Mouse (Mus musculus): Measurements from ENCODE around the gene Scgb1a1. TPM values are rescaled to one million over a fixed set of nuclear protein-coding genes. Genes with fewer than 3 reads are reported as not detected.

The Scgb1a1 gene
- polyA plus RNA-seq, 1 experiment from 2014 or later = not detected

- ATAC-seq (replicated peaks; ENCODE audit: low FRiP score) = no peak
Measured at GRCm38 (mm10) chr19:9065621-9066561, 21.9 kb downstream of the Scgb1a1 start.

DNA sequence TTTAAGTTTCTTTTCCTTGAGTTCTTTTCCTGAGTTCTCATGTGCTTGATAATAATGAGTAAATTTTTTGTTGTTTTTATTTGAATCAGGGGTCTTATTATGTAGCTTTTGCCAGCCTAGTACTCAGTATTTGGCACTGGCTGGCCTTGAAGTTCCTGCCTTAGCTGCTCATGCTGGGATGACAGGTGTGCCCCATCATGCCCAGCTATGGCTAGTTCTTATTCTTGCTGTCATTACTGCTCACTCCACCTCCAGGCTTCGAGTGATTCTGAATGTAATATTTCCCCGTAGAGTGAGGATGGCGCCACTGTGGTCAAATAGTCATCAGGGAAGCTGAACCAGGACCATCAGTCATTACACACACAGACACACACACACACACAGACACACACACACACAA lies 23.9 kb downstream of the Scgb1a1 start:
- DNase-seq (ENCODE audit: low spot score) = no peak
- 91% methylated on average over 3 of the region's 3 CpGs for WGBS
- H3K9me3 ChIP-seq (ENCODE audit: control insufficient read depth, low read length) = no peaks in the 10 kb centered on the region
- no peak overlapping the region for H3K4me2 ChIP-seq
- H3K4me3 ChIP-seq (ENCODE audit: low read depth, low read length) = no peak overlapping the region
- peaks cover 3% of the 10 kb centered on the region; the same call in 1 of the 2 replicates for H3K4me1 ChIP-seq (replicated peaks; ENCODE audit: control insufficient read depth, insufficient read depth, low read length)
- no peaks in the 10 kb centered on the region for H3K27me3 ChIP-seq (replicated peaks; ENCODE audit: control insufficient read depth, insufficient read depth, low read length)
- no peak overlapping the region for H3K27ac ChIP-seq (ENCODE audit: low read depth, low read length)
- ATAC-seq (replicated peaks; ENCODE audit: low FRiP score) = no peak
- H3K9ac ChIP-seq (ENCODE audit: low read depth, low read length) = no peak overlapping the region
- no peaks in the 10 kb centered on the region for H3K36me3 ChIP-seq (ENCODE audit: control insufficient read depth, insufficient read depth, low read length)

More at GRCm38 (mm10) chr19:9065621-9066561, 21.9 kb downstream of the Scgb1a1 start:
- Histone ChIP-seq H3K4me1 (replicated peaks; ENCODE audit: control insufficient read depth, insufficient read depth, low read length) (peaks cover 10% of the 10 kb centered on the region), H3K27me3 (replicated peaks; ENCODE audit: control insufficient read depth, insufficient read depth, low read length) (no peaks in the 10 kb centered on the region), H3K9me3 (ENCODE audit: control insufficient read depth, low read length) (no peaks in the 10 kb centered on the region), H3K27ac (ENCODE audit: low read depth, low read length) (no peak overlapping the region), H3K9ac (ENCODE audit: low read depth, low read length) (no peak overlapping the region), H3K4me3 (ENCODE audit: low read depth, low read length) (no peak overlapping the region), H3K36me3 (ENCODE audit: control insufficient read depth, insufficient read depth, low read length) (no peaks in the 10 kb centered on the region), H3K4me2 (no peak overlapping the region)
- no peak for DNase-seq (ENCODE audit: low spot score)
- 54% methylated on average over 9 of the region's 9 CpGs for WGBS

DNA sequence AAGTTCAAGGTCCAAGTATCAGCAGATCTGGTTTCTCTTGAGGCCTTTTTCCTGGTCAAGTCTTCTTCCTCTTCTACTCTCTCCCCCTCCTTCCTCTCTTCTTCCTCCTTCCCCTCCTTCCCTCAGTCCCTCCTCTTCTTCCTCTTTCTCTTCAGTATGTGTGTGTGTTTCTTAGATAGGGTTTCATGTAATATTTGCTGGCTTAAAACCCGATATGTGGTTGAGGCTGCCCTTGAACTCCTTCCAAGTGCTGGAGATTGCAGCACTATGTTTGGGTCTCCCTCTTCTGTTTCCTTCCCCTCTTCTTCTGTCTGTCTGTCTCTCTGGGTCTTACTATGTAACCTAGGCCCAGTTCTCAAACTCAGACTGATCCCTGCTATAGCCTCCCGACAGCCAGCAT lies 24.9 kb downstream of the Scgb1a1 start:
- Histone ChIP-seq H3K4me2 (no peak overlapping the region), H3K27ac (ENCODE audit: low read depth, low read length) (no peak overlapping the region), H3K36me3 (ENCODE audit: control insufficient read depth, insufficient read depth, low read length) (no peaks in the 10 kb centered on the region), H3K4me3 (ENCODE audit: low read depth, low read length) (no peak overlapping the region), H3K9me3 (ENCODE audit: control insufficient read depth, low read length) (no peaks in the 10 kb centered on the region), H3K9ac (ENCODE audit: low read depth, low read length) (no peak overlapping the region), H3K4me1 (replicated peaks; ENCODE audit: control insufficient read depth, insufficient read depth, low read length) (peaks cover 3% of the 10 kb centered on the region; the same call in 1 of the 2 replicates), H3K27me3 (replicated peaks; ENCODE audit: control insufficient read depth, insufficient read depth, low read length) (no peaks in the 10 kb centered on the region)
- WGBS = 53% methylated on average over 2 of the region's 2 CpGs
- ATAC-seq (replicated peaks; ENCODE audit: low FRiP score) (no peak), DNase-seq (ENCODE audit: low spot score) (no peak)

DNA sequence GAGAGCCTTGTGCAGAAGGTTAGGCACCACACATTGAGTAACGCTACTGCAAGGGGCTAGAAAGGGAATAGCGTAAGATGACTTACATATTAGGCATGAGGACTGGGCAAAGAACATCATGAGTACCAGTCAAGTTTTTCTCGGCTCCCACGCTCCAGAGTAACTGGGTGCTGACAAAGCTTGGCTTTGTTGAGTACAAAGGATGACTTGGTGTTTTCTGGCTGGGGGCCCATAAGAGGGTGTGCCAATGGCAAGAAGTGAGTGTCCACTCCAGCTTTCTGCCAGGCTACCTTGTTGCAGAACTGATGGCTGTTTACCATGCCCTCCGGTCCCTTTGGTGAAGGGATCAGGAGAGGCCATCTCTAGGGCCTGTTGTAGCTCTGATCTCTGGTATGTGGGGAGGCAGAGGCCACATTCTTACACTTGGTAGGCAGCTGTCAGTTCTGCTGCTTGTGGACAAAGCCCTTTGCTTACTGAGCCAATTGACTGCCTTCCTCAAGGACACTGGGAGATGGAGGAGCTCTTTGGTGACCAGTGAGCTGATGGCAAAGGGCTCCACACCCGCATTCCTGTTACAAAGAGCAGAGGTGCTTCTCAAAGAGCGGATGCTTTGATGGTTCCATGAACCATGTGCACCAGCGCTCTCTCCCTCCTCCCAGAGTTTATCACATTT lies 26.4 kb downstream of the Scgb1a1 start:
- H3K9ac ChIP-seq (ENCODE audit: low read depth, low read length) = no peak overlapping the region
- H3K9me3 ChIP-seq (ENCODE audit: control insufficient read depth, low read length) = no peaks in the 10 kb centered on the region
- peaks cover 3% of the 10 kb centered on the region; the same call in 1 of the 2 replicates for H3K4me1 ChIP-seq (replicated peaks; ENCODE audit: control insufficient read depth, insufficient read depth, low read length)
- DNase-seq (ENCODE audit: low spot score) (no peak), ATAC-seq (replicated peaks; ENCODE audit: low FRiP score) (no peak)
- H3K27ac ChIP-seq (ENCODE audit: low read depth, low read length) = no peak overlapping the region
- no peak overlapping the region for H3K4me3 ChIP-seq (ENCODE audit: low read depth, low read length)
- H3K27me3 ChIP-seq (replicated peaks; ENCODE audit: control insufficient read depth, insufficient read depth, low read length) = no peaks in the 10 kb centered on the region
- 93% methylated on average over 8 of the region's 8 CpGs for WGBS
- H3K4me2 ChIP-seq = no peak overlapping the region
- H3K36me3 ChIP-seq (ENCODE audit: control insufficient read depth, insufficient read depth, low read length) = no peaks in the 10 kb centered on the region

DNA sequence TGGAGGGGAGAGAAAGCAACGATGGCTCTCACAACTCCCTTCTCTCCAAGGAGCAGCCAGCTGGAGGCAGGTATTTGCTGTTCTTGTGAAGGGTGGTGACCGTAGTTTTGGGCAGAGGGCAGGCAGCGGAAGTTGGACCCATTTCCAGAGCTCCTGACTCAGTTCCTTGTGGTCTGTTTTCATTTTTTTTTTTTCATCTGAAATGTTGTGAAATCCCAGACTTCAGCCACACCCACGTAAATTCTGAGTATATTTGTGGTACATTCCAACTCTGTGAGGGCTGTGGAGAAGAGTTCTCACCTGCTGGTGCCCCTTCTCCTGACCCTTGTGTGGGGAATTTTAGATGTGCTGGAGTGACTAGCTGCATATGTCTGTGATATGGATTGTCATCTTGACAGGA lies 27.7 kb downstream of the Scgb1a1 start:
- H3K27ac ChIP-seq (ENCODE audit: low read depth, low read length) = no peak overlapping the region
- WGBS = 72% methylated on average over 4 of the region's 4 CpGs
- no peak overlapping the region for H3K4me3 ChIP-seq (ENCODE audit: low read depth, low read length)
- no peaks in the 10 kb centered on the region for H3K9me3 ChIP-seq (ENCODE audit: control insufficient read depth, low read length)
- H3K4me1 ChIP-seq (replicated peaks; ENCODE audit: control insufficient read depth, insufficient read depth, low read length) = no peaks in the 10 kb centered on the region; the same call in 1 of the 2 replicates
- H3K27me3 ChIP-seq (replicated peaks; ENCODE audit: control insufficient read depth, insufficient read depth, low read length) = no peaks in the 10 kb centered on the region
- ATAC-seq (replicated peaks; ENCODE audit: low FRiP score) (no peak), DNase-seq (ENCODE audit: low spot score) (no peak)
- H3K4me2 ChIP-seq = no peak overlapping the region
- no peaks in the 10 kb centered on the region for H3K36me3 ChIP-seq (ENCODE audit: control insufficient read depth, insufficient read depth, low read length)
- no peak overlapping the region for H3K9ac ChIP-seq (ENCODE audit: low read depth, low read length)

- ATAC-seq (replicated peaks; ENCODE audit: low FRiP score) (no peak), DNase-seq (ENCODE audit: low spot score) (no peak)
- no peak overlapping the region for H3K27ac ChIP-seq (ENCODE audit: low read depth, low read length)
- H3K4me1 ChIP-seq (replicated peaks; ENCODE audit: control insufficient read depth, insufficient read depth, low read length) = no peaks in the 10 kb centered on the region; the same call in 1 of the 2 replicates
- H3K4me3 ChIP-seq (ENCODE audit: low read depth, low read length) = no peak overlapping the region
- H3K27me3 ChIP-seq (replicated peaks; ENCODE audit: control insufficient read depth, insufficient read depth, low read length) = no peaks in the 10 kb centered on the region
- no peak overlapping the region for H3K9ac ChIP-seq (ENCODE audit: low read depth, low read length)
- 82% methylated on average over 7 of the region's 7 CpGs for WGBS
- no peaks in the 10 kb centered on the region for H3K36me3 ChIP-seq (ENCODE audit: control insufficient read depth, insufficient read depth, low read length)
- H3K9me3 ChIP-seq (ENCODE audit: control insufficient read depth, low read length) = no peaks in the 10 kb centered on the region
- H3K4me2 ChIP-seq = no peak overlapping the region
Measured at GRCm38 (mm10) chr19:9059391-9059790, 28.4 kb downstream of the Scgb1a1 start.

DNA sequence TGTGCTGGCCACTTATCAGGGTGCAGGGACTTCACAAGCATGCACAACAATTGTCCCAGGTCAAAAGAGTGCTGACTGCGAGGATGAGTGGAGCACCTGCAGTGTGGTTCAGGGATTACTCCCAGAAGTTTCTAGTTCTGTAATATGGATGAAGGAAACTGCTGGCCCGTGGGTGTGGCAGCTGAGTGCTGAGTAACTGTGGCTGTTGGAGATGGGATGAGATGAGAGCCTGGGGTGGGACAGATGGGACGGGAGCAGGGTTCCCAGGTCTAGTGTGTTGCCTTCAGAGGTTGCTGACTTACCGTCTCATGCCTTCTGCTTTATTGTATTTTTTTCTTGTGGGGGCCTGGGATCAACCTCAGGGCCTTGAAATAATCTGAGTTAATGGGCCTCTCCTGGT lies 28.8 kb downstream of the Scgb1a1 start:
- H3K9ac ChIP-seq (ENCODE audit: low read depth, low read length) = no peak overlapping the region
- DNase-seq (ENCODE audit: low spot score) (no peak), ATAC-seq (replicated peaks; ENCODE audit: low FRiP score) (no peak)
- H3K4me2 ChIP-seq = no peak overlapping the region
- no peak overlapping the region for H3K27ac ChIP-seq (ENCODE audit: low read depth, low read length)
- no peak overlapping the region for H3K4me3 ChIP-seq (ENCODE audit: low read depth, low read length)
- no peaks in the 10 kb centered on the region; the same call in 1 of the 2 replicates for H3K4me1 ChIP-seq (replicated peaks; ENCODE audit: control insufficient read depth, insufficient read depth, low read length)
- WGBS = 60% methylated on average over 4 of the region's 4 CpGs
- H3K27me3 ChIP-seq (replicated peaks; ENCODE audit: control insufficient read depth, insufficient read depth, low read length) = no peaks in the 10 kb centered on the region
- no peaks in the 10 kb centered on the region for H3K36me3 ChIP-seq (ENCODE audit: control insufficient read depth, insufficient read depth, low read length)
- H3K9me3 ChIP-seq (ENCODE audit: control insufficient read depth, low read length) = no peaks in the 10 kb centered on the region

DNA sequence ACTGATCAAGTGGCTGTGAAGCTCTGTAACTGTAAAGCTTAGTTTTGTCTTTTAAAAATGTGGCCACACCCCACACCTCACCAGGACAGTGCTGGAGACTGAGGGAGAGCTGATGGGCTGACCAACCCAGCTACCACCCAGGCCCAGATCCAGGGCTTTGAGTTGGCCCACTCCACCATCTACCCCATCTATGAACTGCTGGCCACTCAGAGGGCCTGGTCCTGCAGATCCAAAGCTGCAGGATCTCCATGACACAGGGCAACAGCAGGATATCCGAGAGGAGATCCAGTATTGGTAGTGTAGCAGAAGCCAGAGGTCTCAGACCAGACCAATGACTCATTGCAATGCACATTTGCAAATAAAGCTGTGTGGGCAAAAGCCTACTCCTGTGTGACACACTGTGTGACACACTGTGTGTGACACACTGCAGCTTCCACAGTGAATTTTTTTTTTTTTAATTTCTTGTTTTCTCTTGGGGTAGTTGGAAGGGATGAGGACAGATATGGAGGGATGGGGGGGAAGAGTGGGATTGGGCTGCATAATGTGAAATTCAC lies 29.4 kb downstream of the Scgb1a1 start:
- H3K4me1 ChIP-seq (replicated peaks; ENCODE audit: control insufficient read depth, insufficient read depth, low read length) = peaks cover 2% of the 10 kb centered on the region
- H3K4me2 ChIP-seq = no peak overlapping the region
- no peak for DNase-seq (ENCODE audit: low spot score)
- WGBS = 85% methylated on average over 1 of the region's 1 CpGs
- H3K9ac ChIP-seq (ENCODE audit: low read depth, low read length) = no peak overlapping the region
- H3K27ac ChIP-seq (ENCODE audit: low read depth, low read length) = no peak overlapping the region
- ATAC-seq (replicated peaks; ENCODE audit: low FRiP score) = no peak
- H3K4me3 ChIP-seq (ENCODE audit: low read depth, low read length) = no peak overlapping the region
- H3K36me3 ChIP-seq (ENCODE audit: control insufficient read depth, insufficient read depth, low read length) = no peaks in the 10 kb centered on the region
- no peaks in the 10 kb centered on the region for H3K9me3 ChIP-seq (ENCODE audit: control insufficient read depth, low read length)
- no peaks in the 10 kb centered on the region for H3K27me3 ChIP-seq (replicated peaks; ENCODE audit: control insufficient read depth, insufficient read depth, low read length)

Measured in liver, embryonic 11.5 days (tissue).